Comparison of ENCODE assay signal across 15 mouse cellular contexts in genomic region chr16:17055584-17055983, GRCm38 (mm10). TPM values are rescaled to one million over a fixed set of nuclear protein-coding genes. Genes with fewer than 3 reads are reported as not detected.
A peak's percentile ranks its signal among the peaks of the same experiment; 100 is the strongest.
DNase-seq lines count a peak whose midpoint lies in the region; ATAC-seq lines count a peak whose summit lies in the region.
"Had no signal": no experiment of that assay in that cellular context is flagged by ENCODE, and none has a peak within 500 bp of the region (broad histone marks: within the 10 kb centered on the region; RNA-seq: fewer than 3 reads in every experiment).

No protein-coding gene starts in this region.

- ATAC-seq in hindbrain, embryonic 12.5 days (ENCODE audit: low FRiP score), result peak; percentile 35; the same call in 1 of the 2 replicates
- ATAC-seq in midbrain, embryonic 14.5 days (ENCODE audit: low FRiP score, low TSS enrichment), result no peak
- ATAC-seq in intestine, embryonic 16.5 days, result no peak

- no peaks in the 10 kb centered on the region for H3K36me3 ChIP-seq in hindbrain, embryonic 12.5 days
- no peaks in the 10 kb centered on the region for H3K36me3 ChIP-seq in midbrain, embryonic 14.5 days (ENCODE audit: control insufficient read depth, insufficient read depth, low read length)
- H3K36me3 ChIP-seq in intestine, embryonic 16.5 days (ENCODE audit: control insufficient read depth, insufficient read depth, low read length), result no peaks in the 10 kb centered on the region
- H3K36me3 ChIP-seq: embryonic facial prominence, embryonic 13.5 days; heart, embryonic 13.5 days had no signal

- H3K4me1 ChIP-seq in hindbrain, embryonic 12.5 days, result peaks cover 10% of the 10 kb centered on the region; the same call in 1 of the 2 replicates
- H3K4me1 ChIP-seq in midbrain, embryonic 14.5 days (ENCODE audit: control insufficient read depth, insufficient read depth, low read length), result 0 out of 2 replicates have a peak, but pooled peaks cover 5% of the 10 kb centered on the region
- H3K4me1 ChIP-seq in intestine, embryonic 16.5 days (ENCODE audit: control insufficient read depth, insufficient read depth, low read length), result no peaks in the 10 kb centered on the region

- H3K27ac ChIP-seq in hindbrain, embryonic 12.5 days, result peak overlapping the region; percentile 35
- H3K27ac ChIP-seq in midbrain, embryonic 14.5 days (replicated peaks; ENCODE audit: low read depth, low read length), result peak overlapping the region; percentile 17; the same call in 1 of the 2 replicates
- no peak overlapping the region for H3K27ac ChIP-seq in intestine, embryonic 16.5 days (ENCODE audit: low read length)
- H3K27ac ChIP-seq: embryonic facial prominence, embryonic 13.5 days; gastrocnemius, adult 2 months; heart, embryonic 13.5 days had no signal

- DNase-seq in right cerebral cortex, adult 18-20 months, result peak; percentile 69
- no peak for DNase-seq in right cerebral cortex, postnatal 14 days
- DNase-seq in midbrain, embryonic 14.5 days, result peak; percentile 57
- no peak for DNase-seq in lung, adult 18-20 months
- no peak for DNase-seq in yolk sac, embryonic 10.5 days (ENCODE audit: low spot score)
- DNase-seq: adrenal gland, postnatal 36 days; cerebellum, adult 8-10 months; gastrocnemius, adult 2 months; lung, postnatal 4 days; thymus, postnatal 14 days had no signal

- WGBS in hindbrain, embryonic 12.5 days, result 47% methylated on average over 3 of the region's 3 CpGs
- 24% methylated on average over 3 of the region's 3 CpGs for WGBS in midbrain, embryonic 14.5 days
- WGBS in intestine, embryonic 16.5 days, result 64% methylated on average over 3 of the region's 3 CpGs

- no peak overlapping the region for H3K9ac ChIP-seq in hindbrain, embryonic 12.5 days
- H3K9ac ChIP-seq in midbrain, embryonic 14.5 days (replicated peaks; ENCODE audit: low read length), result no peak overlapping the region
- H3K9ac ChIP-seq in intestine, embryonic 16.5 days (ENCODE audit: low read depth, low read length), result no peak overlapping the region
- H3K9ac ChIP-seq: embryonic facial prominence, embryonic 13.5 days; heart, embryonic 13.5 days had no signal

- no peak overlapping the region for H3K4me3 ChIP-seq in hindbrain, embryonic 12.5 days
- H3K4me3 ChIP-seq in midbrain, embryonic 14.5 days (replicated peaks; ENCODE audit: low read depth, low read length), result no peak overlapping the region
- no peak overlapping the region for H3K4me3 ChIP-seq in intestine, embryonic 16.5 days (ENCODE audit: low read length)
- H3K4me3 ChIP-seq: embryonic facial prominence, embryonic 13.5 days; gastrocnemius, adult 2 months; heart, embryonic 13.5 days had no signal

- no peak overlapping the region for H3K4me2 ChIP-seq in hindbrain, embryonic 12.5 days (replicated peaks)
- H3K4me2 ChIP-seq in midbrain, embryonic 14.5 days (ENCODE audit: low read length), result no peak overlapping the region
- H3K4me2 ChIP-seq in intestine, embryonic 16.5 days (ENCODE audit: low read depth, low read length), result no peak overlapping the region
- H3K4me2 ChIP-seq: embryonic facial prominence, embryonic 13.5 days; heart, embryonic 13.5 days; liver, embryonic 11.5 days had no signal

- no peaks in the 10 kb centered on the region for H3K9me3 ChIP-seq in hindbrain, embryonic 12.5 days (replicated peaks)
- H3K9me3 ChIP-seq in midbrain, embryonic 14.5 days (ENCODE audit: control insufficient read depth, low read length), result no peaks in the 10 kb centered on the region
- H3K9me3 ChIP-seq in intestine, embryonic 16.5 days (ENCODE audit: control insufficient read depth, low read length), result no peaks in the 10 kb centered on the region
- H3K9me3 ChIP-seq: embryonic facial prominence, embryonic 13.5 days; heart, embryonic 13.5 days had no signal

- H3K27me3 ChIP-seq in hindbrain, embryonic 12.5 days, result no peaks in the 10 kb centered on the region
- H3K27me3 ChIP-seq in midbrain, embryonic 14.5 days (ENCODE audit: control insufficient read depth, insufficient read depth, low read length), result no peaks in the 10 kb centered on the region
- no peaks in the 10 kb centered on the region for H3K27me3 ChIP-seq in intestine, embryonic 16.5 days (replicated peaks; ENCODE audit: control insufficient read depth, insufficient read depth, low read length)
- H3K27me3 ChIP-seq: embryonic facial prominence, embryonic 13.5 days had no signal

RNA-seq across cellular contexts. Expression of gene Ypel1, which starts 13.9 kb away (rescaled TPM):
- 96.2 and 105 TPM in 2 replicates for polyA plus RNA-seq in hindbrain, embryonic 12.5 days (2016; fragmentation: Nextera tagmentation; extraction: Ambion mirVana)
- polyA plus RNA-seq in midbrain, embryonic 14.5 days (2014; fragmentation: Nextera tagmentation; extraction: Ambion mirVana), result 169 and 174 TPM in 2 replicates
- 9.1 and 9.9 TPM in 2 replicates for polyA plus RNA-seq in intestine, embryonic 16.5 days (2015; fragmentation: Nextera tagmentation; extraction: Ambion mirVana)

RNA-seq across cellular contexts. Expression of gene Ppil2, which starts 55.5 kb away (rescaled TPM):
- polyA plus RNA-seq in hindbrain, embryonic 12.5 days (2016; fragmentation: Nextera tagmentation; extraction: Ambion mirVana), result 154 and 157 TPM in 2 replicates
- polyA plus RNA-seq in midbrain, embryonic 14.5 days (2014; fragmentation: Nextera tagmentation; extraction: Ambion mirVana), result 142 and 145 TPM in 2 replicates
- 130 and 132 TPM in 2 replicates for polyA plus RNA-seq in intestine, embryonic 16.5 days (2015; fragmentation: Nextera tagmentation; extraction: Ambion mirVana)

Comparison
In these comparisons a context has a peak if more than half of its experiments do, and no peak if none do; other contexts are left out.
1. DNase-seq: peak in right cerebral cortex, adult 18-20 months (single experiment) and midbrain, embryonic 14.5 days (single experiment); none in right cerebral cortex, postnatal 14 days (single experiment), lung, adult 18-20 months (0 of 2) and yolk sac, embryonic 10.5 days (single experiment).